Mouse (Mus musculus): ENCODE measurements around the gene Tes. TPM values are rescaled to one million over a fixed set of nuclear protein-coding genes. Genes with fewer than 3 reads are reported as not detected.
A peak's percentile ranks its signal among the peaks of the same experiment; 100 is the strongest.

Gene Tes
- total RNA-seq, 1 experiment, result 51.1 TPM

- no peak for TF ChIP-seq ZNF384 (IDR thresholded peaks at IDR 0.05; ENCODE audit: low read depth, low read length)
- no peak for TF ChIP-seq ZC3H11A (IDR thresholded peaks at IDR 0.05; ENCODE audit: borderline replicate concordance, low read depth, low read length)
- no peak for TF ChIP-seq MAFK (IDR thresholded peaks at IDR 0.05; ENCODE audit: insufficient read depth, low read depth, low read length)
- TF ChIP-seq CHD2 (IDR thresholded peaks at IDR 0.05; ENCODE audit: low read depth, low read length), result no peak
- TF ChIP-seq HCFC1 (IDR thresholded peaks at IDR 0.05; ENCODE audit: borderline replicate concordance, insufficient read depth, low read length), result no peak
- Histone ChIP-seq H3K4me3 (ENCODE audit: insufficient read depth in 1 of 2, low read depth in 1 of 2, low read length in 2 of 2, poor library complexity in 1 of 2, severe bottlenecking in 1 of 2) (no peak overlapping the region), H3K27ac (ENCODE audit: insufficient read depth, low read depth, low read length, poor library complexity, severe bottlenecking) (no peak overlapping the region), H3K9me3 (ENCODE audit: control insufficient read depth, insufficient read depth, low read depth, low read length) (no peaks in the 10 kb centered on the region), H3K36me3 (ENCODE audit: control insufficient read depth, insufficient read depth, low read length, poor library complexity, severe bottlenecking) (no peaks in the 10 kb centered on the region), H3K9ac (ENCODE audit: insufficient read depth, low read depth, low read length, poor library complexity, severe bottlenecking) (no peak overlapping the region), H3K4me1 (ENCODE audit: control insufficient read depth in 2 of 2, insufficient read depth in 2 of 2, low read length in 2 of 2, poor library complexity in 1 of 2) (no peaks in the 10 kb centered on the region)
- DNase-seq (ENCODE audit: low read depth, low spot score), result no peak
- in situ Hi-C loops (cut with MboI; ENCODE audit: low sequenced_read_pairs in 2 of 2, unreplicated experiment in 2 of 2), result no loop called here
Measured at GRCm38 (mm10) chr6:17079826-17080225, 14.9 kb downstream of the Tes start.

- in situ Hi-C loops (cut with MboI; ENCODE audit: low sequenced_read_pairs in 2 of 2, unreplicated experiment in 2 of 2), result no loop called here
- no peaks in the 10 kb centered on the region for H3K9me3 ChIP-seq (ENCODE audit: control insufficient read depth, insufficient read depth, low read depth, low read length)
- no peaks in the 10 kb centered on the region for H3K4me1 ChIP-seq (ENCODE audit: control insufficient read depth in 2 of 2, insufficient read depth in 2 of 2, low read length in 2 of 2, poor library complexity in 1 of 2)
- DNase-seq (ENCODE audit: low read depth, low spot score), result no peak
- H3K27ac ChIP-seq (ENCODE audit: insufficient read depth, low read depth, low read length, poor library complexity, severe bottlenecking), result no peak overlapping the region
- no peak for TF ChIP-seq CHD2 (IDR thresholded peaks at IDR 0.05; ENCODE audit: low read depth, low read length)
- no peak for TF ChIP-seq MAFK (IDR thresholded peaks at IDR 0.05; ENCODE audit: insufficient read depth, low read depth, low read length)
- no peak for TF ChIP-seq ZNF384 (IDR thresholded peaks at IDR 0.05; ENCODE audit: low read depth, low read length)
- TF ChIP-seq HCFC1 (IDR thresholded peaks at IDR 0.05; ENCODE audit: borderline replicate concordance, insufficient read depth, low read length), result no peak
- TF ChIP-seq ZC3H11A (IDR thresholded peaks at IDR 0.05; ENCODE audit: borderline replicate concordance, low read depth, low read length), result no peak
- H3K9ac ChIP-seq (ENCODE audit: insufficient read depth, low read depth, low read length, poor library complexity, severe bottlenecking), result no peak overlapping the region
- no peaks in the 10 kb centered on the region for H3K36me3 ChIP-seq (ENCODE audit: control insufficient read depth, insufficient read depth, low read length, poor library complexity, severe bottlenecking)
- no peak overlapping the region for H3K4me3 ChIP-seq (ENCODE audit: insufficient read depth in 1 of 2, low read depth in 1 of 2, low read length in 2 of 2, poor library complexity in 1 of 2, severe bottlenecking in 1 of 2)
Measured at GRCm38 (mm10) chr6:17082238-17082637, 17.3 kb downstream of the Tes start.

GRCm38 (mm10) chr6:17082800-17083199, 17.9 kb downstream of the Tes start:
- no peaks in the 10 kb centered on the region for H3K36me3 ChIP-seq (ENCODE audit: control insufficient read depth, insufficient read depth, low read length, poor library complexity, severe bottlenecking)
- H3K27ac ChIP-seq (ENCODE audit: insufficient read depth, low read depth, low read length, poor library complexity, severe bottlenecking), result no peak overlapping the region
- H3K9me3 ChIP-seq (ENCODE audit: control insufficient read depth, insufficient read depth, low read depth, low read length), result no peaks in the 10 kb centered on the region
- H3K4me3 ChIP-seq (ENCODE audit: insufficient read depth in 1 of 2, low read depth in 1 of 2, low read length in 2 of 2, poor library complexity in 1 of 2, severe bottlenecking in 1 of 2), result no peak overlapping the region
- H3K9ac ChIP-seq (ENCODE audit: insufficient read depth, low read depth, low read length, poor library complexity, severe bottlenecking), result no peak overlapping the region
- in situ Hi-C loops (cut with MboI; ENCODE audit: low sequenced_read_pairs in 2 of 2, unreplicated experiment in 2 of 2), result no loop called here
- TF ChIP-seq ZNF384 (IDR thresholded peaks at IDR 0.05; ENCODE audit: low read depth, low read length) (no peak), MAFK (IDR thresholded peaks at IDR 0.05; ENCODE audit: insufficient read depth, low read depth, low read length) (no peak), ZC3H11A (IDR thresholded peaks at IDR 0.05; ENCODE audit: borderline replicate concordance, low read depth, low read length) (no peak), CHD2 (IDR thresholded peaks at IDR 0.05; ENCODE audit: low read depth, low read length) (no peak), HCFC1 (IDR thresholded peaks at IDR 0.05; ENCODE audit: borderline replicate concordance, insufficient read depth, low read length) (no peak)
- H3K4me1 ChIP-seq (ENCODE audit: control insufficient read depth in 2 of 2, insufficient read depth in 2 of 2, low read length in 2 of 2, poor library complexity in 1 of 2), result no peaks in the 10 kb centered on the region
- DNase-seq (ENCODE audit: low read depth, low spot score), result no peak

- TF ChIP-seq ZNF384 (IDR thresholded peaks at IDR 0.05; ENCODE audit: low read depth, low read length) (no peak), HCFC1 (IDR thresholded peaks at IDR 0.05; ENCODE audit: borderline replicate concordance, insufficient read depth, low read length) (no peak), MAFK (IDR thresholded peaks at IDR 0.05; ENCODE audit: insufficient read depth, low read depth, low read length) (no peak), CHD2 (IDR thresholded peaks at IDR 0.05; ENCODE audit: low read depth, low read length) (no peak), ZC3H11A (IDR thresholded peaks at IDR 0.05; ENCODE audit: borderline replicate concordance, low read depth, low read length) (no peak)
- Histone ChIP-seq H3K9me3 (ENCODE audit: control insufficient read depth, insufficient read depth, low read depth, low read length) (no peaks in the 10 kb centered on the region), H3K4me1 (ENCODE audit: control insufficient read depth in 2 of 2, insufficient read depth in 2 of 2, low read length in 2 of 2, poor library complexity in 1 of 2) (no peaks in the 10 kb centered on the region), H3K9ac (ENCODE audit: insufficient read depth, low read depth, low read length, poor library complexity, severe bottlenecking) (no peak overlapping the region), H3K4me3 (ENCODE audit: insufficient read depth in 1 of 2, low read depth in 1 of 2, low read length in 2 of 2, poor library complexity in 1 of 2, severe bottlenecking in 1 of 2) (no peak overlapping the region), H3K27ac (ENCODE audit: insufficient read depth, low read depth, low read length, poor library complexity, severe bottlenecking) (no peak overlapping the region), H3K36me3 (ENCODE audit: control insufficient read depth, insufficient read depth, low read length, poor library complexity, severe bottlenecking) (no peaks in the 10 kb centered on the region)
- DNase-seq (ENCODE audit: low read depth, low spot score), result peak; percentile 50
- in situ Hi-C loops (cut with MboI; ENCODE audit: low sequenced_read_pairs in 2 of 2, unreplicated experiment in 2 of 2), result no loop called here
Measured at GRCm38 (mm10) chr6:17087485-17087884, 22.5 kb downstream of the Tes start.

GRCm38 (mm10) chr6:17097301-17097700, 32.4 kb downstream of the Tes start:
- H3K36me3 ChIP-seq (ENCODE audit: control insufficient read depth, insufficient read depth, low read length, poor library complexity, severe bottlenecking), result peaks cover 2% of the 10 kb centered on the region; the same call in 1 of the 2 replicates
- TF ChIP-seq CHD2 (IDR thresholded peaks at IDR 0.05; ENCODE audit: low read depth, low read length), result no peak
- no peak for TF ChIP-seq ZC3H11A (IDR thresholded peaks at IDR 0.05; ENCODE audit: borderline replicate concordance, low read depth, low read length)
- TF ChIP-seq ZNF384 (IDR thresholded peaks at IDR 0.05; ENCODE audit: low read depth, low read length), result no peak
- no peak for TF ChIP-seq MAFK (IDR thresholded peaks at IDR 0.05; ENCODE audit: insufficient read depth, low read depth, low read length)
- no peak for TF ChIP-seq HCFC1 (IDR thresholded peaks at IDR 0.05; ENCODE audit: borderline replicate concordance, insufficient read depth, low read length)

More at GRCm38 (mm10) chr6:17097301-17097700, 32.4 kb downstream of the Tes start:
- H3K27ac ChIP-seq (ENCODE audit: insufficient read depth, low read depth, low read length, poor library complexity, severe bottlenecking), result no peak overlapping the region
- in situ Hi-C loops (cut with MboI; ENCODE audit: low sequenced_read_pairs in 2 of 2, unreplicated experiment in 2 of 2), result no loop called here
- H3K9me3 ChIP-seq (ENCODE audit: control insufficient read depth, insufficient read depth, low read depth, low read length), result no peaks in the 10 kb centered on the region
- no peak for DNase-seq (ENCODE audit: low read depth, low spot score)
- no peak overlapping the region for H3K4me3 ChIP-seq (ENCODE audit: insufficient read depth in 1 of 2, low read depth in 1 of 2, low read length in 2 of 2, poor library complexity in 1 of 2, severe bottlenecking in 1 of 2)
- H3K9ac ChIP-seq (ENCODE audit: insufficient read depth, low read depth, low read length, poor library complexity, severe bottlenecking), result no peak overlapping the region
- no peaks in the 10 kb centered on the region for H3K4me1 ChIP-seq (ENCODE audit: control insufficient read depth in 2 of 2, insufficient read depth in 2 of 2, low read length in 2 of 2, poor library complexity in 1 of 2)

All from ES-E14 (cell line).